Comparison of ENCODE assay signal across 14 mouse cellular contexts in genomic region chr19:58853036-58853735, GRCm38 (mm10). TPM values are rescaled to one million over a fixed set of nuclear protein-coding genes. Genes with fewer than 3 reads are reported as not detected.
A peak's percentile ranks its signal among the peaks of the same experiment; 100 is the strongest.
DNase-seq lines count a peak whose midpoint lies in the region; ATAC-seq and TF ChIP-seq lines count a peak whose summit lies in the region.
"Had no signal": no experiment of that assay in that cellular context is flagged by ENCODE, and none has a peak within 500 bp of the region (broad histone marks: within the 10 kb centered on the region; RNA-seq: fewer than 3 reads in every experiment).

No protein-coding gene starts in this region.

- no peak overlapping the region for H3K4me3 ChIP-seq in heart, embryonic 12.5 days
- H3K4me3 ChIP-seq in kidney, adult 2 months (ENCODE audit: insufficient read depth, low read depth, low read length), result no peak overlapping the region
- H3K4me3 ChIP-seq: embryonic facial prominence, embryonic 10.5 days; forebrain, embryonic 12.5 days had no signal

- TF ChIP-seq POLR2A in kidney, adult 2 months (IDR thresholded peaks at IDR 0.05; ENCODE audit: low read depth, low read length), result no peak

- no peak for TF ChIP-seq CTCF in kidney, adult 2 months (conservative IDR thresholded peaks at IDR 0.05; ENCODE audit: insufficient read depth, insufficient read length, low read depth, low read length)

- H3K36me3 ChIP-seq in heart, embryonic 12.5 days, result no peaks in the 10 kb centered on the region
- H3K36me3 ChIP-seq in kidney, adult 2 months (ENCODE audit: control insufficient read depth, insufficient read depth, low read length), result no peaks in the 10 kb centered on the region
- H3K36me3 ChIP-seq: embryonic facial prominence, embryonic 10.5 days; forebrain, embryonic 12.5 days had no signal

- DNase-seq in heart, postnatal 10 days, result no peak
- DNase-seq in 3T3-L1 (ENCODE audit: low read depth, low spot score), result peak; percentile 51
- peak; percentile 64 for DNase-seq in adrenal gland, postnatal 10 days
- peak; percentile 93 for DNase-seq in kidney, adult 2 months
- no peak for DNase-seq in frontal cortex, postnatal 25 days (ENCODE audit: low spot score in 2 of 2)
- no peak for DNase-seq in urinary bladder, adult 2 months (ENCODE audit: low spot score)
- DNase-seq in thymus, postnatal 0 days (ENCODE audit: low spot score), result no peak
- DNase-seq: left cerebral cortex, postnatal 4 days had no signal

- ATAC-seq in heart, embryonic 12.5 days (ENCODE audit: insufficient number of reproducible peaks, low FRiP score), result peak; percentile 58; the same call in 1 of the 2 replicates
- ATAC-seq: lung, postnatal 0 days had no signal

- no peak overlapping the region for H3K4me2 ChIP-seq in heart, embryonic 12.5 days
- H3K4me2 ChIP-seq: forebrain, embryonic 12.5 days had no signal

- H3K27me3 ChIP-seq in heart, embryonic 12.5 days (replicated peaks), result no peaks in the 10 kb centered on the region; the same call in 1 of the 2 replicates
- H3K27me3 ChIP-seq in kidney, adult 2 months (replicated peaks; ENCODE audit: control insufficient read depth, insufficient read depth, low read length), result no peaks in the 10 kb centered on the region
- H3K27me3 ChIP-seq: CH12.LX; forebrain, embryonic 12.5 days had no signal

- no peaks in the 10 kb centered on the region for H3K9me3 ChIP-seq in heart, embryonic 12.5 days (replicated peaks)
- H3K9me3 ChIP-seq: embryonic facial prominence, embryonic 10.5 days; forebrain, embryonic 12.5 days had no signal

- H3K27ac ChIP-seq in heart, embryonic 12.5 days (ENCODE audit: poor library complexity, severe bottlenecking), result no peak overlapping the region
- H3K27ac ChIP-seq in kidney, adult 2 months (ENCODE audit: insufficient read depth, low read depth, low read length), result peak overlapping the region; percentile 71
- H3K27ac ChIP-seq: embryonic facial prominence, embryonic 10.5 days; forebrain, embryonic 12.5 days had no signal

- H3K4me1 ChIP-seq in heart, embryonic 12.5 days (replicated peaks), result peaks cover 35% of the 10 kb centered on the region
- peaks cover 19% of the 10 kb centered on the region for H3K4me1 ChIP-seq in kidney, adult 2 months (ENCODE audit: control insufficient read depth, insufficient read depth, low read length)

- no peak overlapping the region for H3K9ac ChIP-seq in heart, embryonic 12.5 days
- H3K9ac ChIP-seq: forebrain, embryonic 12.5 days had no signal

- intact Hi-C loops in heart, postnatal 10 days (cut with DNase I), result no loop called here

- WGBS in heart, embryonic 12.5 days, result 39% methylated on average over 10 of the region's 10 CpGs
- 43% methylated on average over 10 of the region's 10 CpGs for WGBS in kidney, adult 2 months

RNA-seq across cellular contexts. Expression of gene 1700019N19Rik, which starts 58.9 kb away (rescaled TPM):
- not detected in 2 replicates for polyA plus RNA-seq in heart, embryonic 12.5 days (2016; fragmentation: Nextera tagmentation; extraction: Ambion mirVana)
- total RNA-seq in heart, postnatal 10 days (2021), result not detected
- not detected for total RNA-seq in adrenal gland, postnatal 10 days (2021)
- polyA plus RNA-seq in kidney, adult 2 months (2012; rRNA removed), result 0.16 TPM in 2 replicates
- 1.7 and 2.9 TPM in 2 replicates for polyA plus RNA-seq in urinary bladder, adult 2 months (2012; rRNA removed)
- not detected in 2 replicates for polyA plus RNA-seq in thymus, postnatal 0 days (2015; fragmentation: Nextera tagmentation; extraction: Ambion mirVana)
- total RNA-seq: granulocyte monocyte progenitor cell, adult 5-6 weeks; left cerebral cortex, postnatal 4 days had no signal
- polyA plus RNA-seq: forebrain, embryonic 12.5 days; lung, postnatal 0 days had no signal

Comparison
In these comparisons a context has a peak if more than half of its experiments do, and no peak if none do; other contexts are left out.
1. DNase-seq: peak in 3T3-L1 (single experiment), adrenal gland, postnatal 10 days (single experiment) and kidney, adult 2 months (single experiment); none in heart, postnatal 10 days (0 of 2), frontal cortex, postnatal 25 days (0 of 2), urinary bladder, adult 2 months (single experiment) and thymus, postnatal 0 days (single experiment).